Mouse (Mus musculus) heart, embryonic 11.5 days (tissue): ENCODE data around the gene Cfb. TPM values are rescaled to one million over a fixed set of nuclear protein-coding genes. Genes with fewer than 3 reads are reported as not detected.
"Not testable (repeated sequence)": the region's sequence is repeated elsewhere in the genome, so short reads cannot be mapped to it uniquely, and the experiment has no call there.

ENCODE experiments used
- ATAC-seq: fragments of 200-750 bp; cut with Nextera tagmentation; replicated peaks from 2 replicates; pipeline ENCODE4 v1.8.0; 2017; ENCODE audit warnings: moderate library complexity; ENCODE audit not compliant: insufficient number of reproducible peaks, low FRiP score, low TSS enrichment
- H3K27ac ChIP-seq: fragments of 300-500 bp; sonication (generic); 2 replicates; pipeline ENCODE4 v1.5.1; 2014; ENCODE audit warnings: mild to moderate bottlenecking, low read depth, low read length
- H3K27me3 ChIP-seq: fragments of 300-500 bp; sonication (generic); 2 replicates; pipeline ENCODE4 v1.6.1; 2014; ENCODE audit warnings: mild to moderate bottlenecking, low read length, mixed read lengths; ENCODE audit not compliant: control insufficient read depth, insufficient read depth
- H3K36me3 ChIP-seq: fragments of 300-500 bp; sonication (generic); 2 replicates; pipeline ENCODE4 v1.6.1; 2014; ENCODE audit warnings: mild to moderate bottlenecking, low read length, moderate library complexity, mixed read lengths; ENCODE audit not compliant: control insufficient read depth, insufficient read depth
- H3K4me1 ChIP-seq: fragments of 300-500 bp; sonication (generic); 2 replicates; pipeline ENCODE4 v1.6.1; 2014; ENCODE audit warnings: low read length; ENCODE audit not compliant: control insufficient read depth, insufficient read depth
- H3K4me2 ChIP-seq: fragments of 300-500 bp; sonication (generic); 2 replicates; pipeline ENCODE4 v1.6.1; 2014; ENCODE audit warnings: mild to moderate bottlenecking, moderate library complexity
- H3K4me3 ChIP-seq: fragments of 300-500 bp; sonication (generic); 2 replicates; pipeline ENCODE4 v1.5.1; 2014; ENCODE audit warnings: low read depth, low read length
- H3K9ac ChIP-seq: fragments of 300-500 bp; sonication (generic); 2 replicates; pipeline ENCODE4 v1.6.1; 2014; ENCODE audit warnings: mild to moderate bottlenecking, low read depth, low read length, moderate library complexity
- H3K9me3 ChIP-seq: fragments of 300-500 bp; sonication (generic); replicated peaks from 2 replicates; pipeline ENCODE4 v1.6.1; 2016; ENCODE audit warnings: low read length; ENCODE audit not compliant: control insufficient read depth
- WGBS: fragments of 180-500 bp; shearing (Covaris S2); extraction: QIAGEN DNeasy Blood & Tissue Kit; methylation state at CpG from one replicate; pipeline ENCODE4 v1.1.7; 2014; ENCODE audit not compliant: insufficient replicate concordance; 5-methylcytosine and 5-hydroxymethylcytosine counted together
- polyA plus RNA-seq: library from polyadenylated mRNA; unstranded; fragments of >200 nt; fragmentation: Nextera tagmentation; extraction: Ambion mirVana; gene quantifications from 2 replicates; pipeline ENCODE4 v1.2.1, GENCODE M21; 2014

Gene Cfb
- polyA plus RNA-seq, 1 experiment from 2014 or later = 2.5 TPM

DNA sequence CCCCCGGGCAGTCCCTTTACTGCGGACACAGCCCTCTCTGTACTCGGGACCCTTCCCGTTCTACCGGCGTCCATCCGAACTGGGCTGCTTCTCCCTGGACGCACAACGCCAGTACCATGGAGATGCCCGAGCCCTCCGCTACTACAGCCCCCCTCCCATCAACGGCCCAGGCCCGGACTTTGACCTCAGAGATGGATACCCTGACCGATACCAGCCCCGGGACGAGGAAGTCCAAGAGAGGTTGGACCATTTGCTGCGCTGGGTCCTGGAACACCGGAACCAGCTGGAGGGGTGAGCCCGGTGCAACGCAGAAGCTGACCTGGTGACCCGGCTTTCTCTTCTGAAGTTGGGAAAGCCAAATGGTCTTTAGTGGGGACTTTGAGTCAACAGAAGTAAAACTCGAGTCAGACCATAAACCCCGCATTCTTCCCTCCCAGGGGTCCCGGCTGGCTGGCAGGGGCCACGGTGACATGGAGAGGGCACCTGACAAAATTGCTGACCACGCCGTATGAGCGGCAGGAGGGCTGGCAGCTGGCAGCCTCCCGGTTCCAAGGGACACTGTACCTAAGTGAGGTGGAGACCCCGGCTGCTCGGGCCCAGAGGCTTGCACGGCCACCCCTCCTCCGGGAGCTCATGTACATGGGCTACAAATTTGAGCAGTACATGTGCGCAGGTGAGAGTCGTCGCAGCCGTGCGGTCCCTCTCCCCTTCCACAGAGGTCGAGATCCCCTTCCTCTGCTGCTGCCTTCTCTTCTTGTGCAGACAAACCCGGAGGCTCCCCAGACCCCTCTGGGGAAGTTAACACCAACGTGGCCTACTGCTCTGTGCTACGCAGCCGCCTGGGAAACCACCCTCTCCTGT is 24.6 kb downstream of the Cfb start:
- Histone ChIP-seq H3K9ac (peak overlapping the region; percentile 76), H3K27ac (peak overlapping the region; percentile 3), H3K36me3 (peaks cover 18% of the 10 kb centered on the region), H3K4me3 (peak overlapping the region; percentile 72), H3K4me1 (peaks cover 16% of the 10 kb centered on the region), H3K9me3 (no peaks in the 10 kb centered on the region), H3K27me3 (no peaks in the 10 kb centered on the region), H3K4me2 (peak overlapping the region; percentile 97)
- WGBS = 36% methylated on average over 43 of the region's 43 CpGs
- ATAC-seq = no peak

DNA sequence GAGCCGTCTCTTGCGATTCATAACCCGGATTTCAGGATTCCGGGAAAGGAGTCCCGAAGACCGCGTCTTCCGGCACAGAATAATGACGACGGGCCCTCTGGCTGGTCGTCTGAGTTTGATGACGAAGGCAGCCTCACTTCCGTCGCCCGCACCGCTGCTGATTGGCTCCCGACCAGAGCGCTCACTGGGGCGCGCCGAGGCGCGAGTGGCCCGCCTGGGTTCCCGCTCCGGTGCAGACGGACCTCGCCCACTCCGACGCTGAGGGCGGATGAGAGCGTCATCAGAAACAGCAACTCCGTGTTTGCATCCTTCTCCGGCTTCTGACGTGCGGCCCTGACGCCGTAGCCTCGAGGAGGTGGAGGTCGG is 25.5 kb downstream of the Cfb start, which contains the start of the genes Stk19 and Dxo:
Gene Stk19, minus strand, starts transcription at position 90 of the 366 bp plus-strand sequence.
Gene Dxo, plus strand, starts transcription at position 164 of the 366 bp plus-strand sequence.
- peaks cover 16% of the 10 kb centered on the region for H3K4me1 ChIP-seq
- peak within 1 kb of the TSS; percentile 3 for H3K27ac ChIP-seq
- peak within 1 kb of the TSS; percentile 76 for H3K9ac ChIP-seq
- peaks cover 18% of the 10 kb centered on the region for H3K36me3 ChIP-seq
- no peaks in the 10 kb centered on the region for H3K27me3 ChIP-seq
- peak within 1 kb of the TSS; percentile 97 for H3K4me2 ChIP-seq
- ATAC-seq = peak; percentile 89
- under 1% methylated on average over 40 of the region's 40 CpGs for WGBS
- H3K9me3 ChIP-seq = no peaks in the 10 kb centered on the region
- H3K4me3 ChIP-seq = peak within 1 kb of the TSS; percentile 72

GRCm38 (mm10) chr17:34836155-34836855 is 26.0 kb downstream of the Cfb start:
- Histone ChIP-seq H3K4me3 (peak overlapping the region; percentile 72), H3K36me3 (peaks cover 18% of the 10 kb centered on the region), H3K27me3 (no peaks in the 10 kb centered on the region), H3K27ac (peak overlapping the region; percentile 3; the same call in 1 of the 2 replicates), H3K9me3 (no peaks in the 10 kb centered on the region), H3K9ac (peak overlapping the region; percentile 76), H3K4me1 (peaks cover 16% of the 10 kb centered on the region), H3K4me2 (peak overlapping the region; percentile 97)
- peak; percentile 84 for ATAC-seq
- 4% methylated on average over 48 of the region's 48 CpGs for whole genome bisulfite sequencing

DNA sequence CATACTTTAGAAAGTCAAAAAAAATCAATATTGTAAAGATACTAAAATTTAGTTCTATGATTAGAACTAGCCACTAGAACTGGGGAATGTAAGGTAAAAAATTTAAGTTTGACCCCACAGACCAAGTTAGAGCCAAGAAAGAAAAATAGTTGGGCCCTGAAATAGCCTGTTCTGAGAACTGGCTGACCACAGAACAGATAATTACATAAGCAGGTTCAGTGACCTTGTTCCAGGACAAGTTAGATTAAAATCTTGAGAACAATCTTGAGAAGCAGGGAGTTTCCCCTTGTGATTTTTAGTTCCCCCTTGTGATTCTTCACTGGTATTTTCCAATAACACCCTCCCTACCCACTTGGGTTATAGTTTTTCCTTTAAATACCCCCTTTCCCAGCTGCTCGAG is 31.5 kb downstream of the Cfb start:
- not testable (repeated sequence) for H3K4me1 ChIP-seq, H3K9ac ChIP-seq, H3K9me3 ChIP-seq, H3K4me3 ChIP-seq, ATAC-seq, H3K4me2 ChIP-seq, H3K27me3 ChIP-seq, H3K27ac ChIP-seq
- H3K36me3 ChIP-seq = peaks cover 25% of the 10 kb centered on the region
- 93% methylated on average over 1 of the region's 1 CpGs for WGBS

GRCm38 (mm10) chr17:34814818-34815370 is 47.4 kb downstream of the Cfb start:
- H3K27me3 ChIP-seq = no peaks in the 10 kb centered on the region
- WGBS = 79% methylated on average over 7 of the region's 7 CpGs
- no peak for ATAC-seq

GRCm38 (mm10) chr17:34813747-34814146 is 48.6 kb downstream of the Cfb start:
- H3K27ac ChIP-seq, H3K4me2 ChIP-seq, H3K4me1 ChIP-seq, ATAC-seq, H3K9me3 ChIP-seq, H3K4me3 ChIP-seq, H3K36me3 ChIP-seq, H3K9ac ChIP-seq, H3K27me3 ChIP-seq: not testable (repeated sequence)
- WGBS = 51% methylated on average over 12 of the region's 12 CpGs

More at GRCm38 (mm10) chr17:34814818-34815370, 47.4 kb downstream of the Cfb start:
- no peak overlapping the region for H3K4me3 ChIP-seq
- H3K9ac ChIP-seq = no peak overlapping the region
- no peaks in the 10 kb centered on the region for H3K9me3 ChIP-seq
- no peak overlapping the region for H3K27ac ChIP-seq
- H3K4me2 ChIP-seq = no peak overlapping the region
- H3K36me3 ChIP-seq = no peaks in the 10 kb centered on the region
- no peaks in the 10 kb centered on the region for H3K4me1 ChIP-seq

GRCm38 (mm10) chr17:34811275-34811674 is 51.0 kb downstream of the Cfb start:
- Histone ChIP-seq H3K9ac (no peak overlapping the region), H3K27ac (no peak overlapping the region), H3K4me2 (no peak overlapping the region), H3K4me3 (no peak overlapping the region), H3K4me1 (no peaks in the 10 kb centered on the region), H3K9me3 (no peaks in the 10 kb centered on the region), H3K27me3 (no peaks in the 10 kb centered on the region), H3K36me3 (no peaks in the 10 kb centered on the region)
- no peak for ATAC-seq
- WGBS = 66% methylated on average over 15 of the region's 15 CpGs

DNA sequence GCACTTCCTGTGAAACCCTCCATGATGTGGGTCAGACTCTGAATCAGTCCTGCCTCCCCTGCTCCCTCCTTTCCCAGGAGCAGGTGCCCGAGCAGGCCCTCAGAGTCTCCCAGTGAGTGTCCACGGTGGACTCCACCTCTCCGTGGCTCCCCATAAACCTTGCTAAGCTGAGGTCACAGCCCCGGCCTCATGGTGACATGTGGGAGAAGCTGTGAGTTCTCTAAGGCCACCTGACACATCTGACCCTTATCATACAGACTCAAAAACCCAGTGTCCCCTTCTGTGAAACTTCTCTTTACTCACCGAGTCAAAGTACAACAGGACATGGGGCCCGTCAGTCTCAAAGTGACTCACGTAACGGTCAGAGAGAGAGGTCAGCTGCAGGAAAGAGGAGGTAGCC is 51.5 kb downstream of the Cfb start:
- not testable (repeated sequence) for ATAC-seq, H3K36me3 ChIP-seq, H3K9me3 ChIP-seq, H3K27me3 ChIP-seq, H3K27ac ChIP-seq, H3K4me1 ChIP-seq, H3K4me2 ChIP-seq, H3K9ac ChIP-seq, H3K4me3 ChIP-seq
- WGBS = 75% methylated on average over 7 of the region's 8 CpGs
